In the genomic region with DNA sequence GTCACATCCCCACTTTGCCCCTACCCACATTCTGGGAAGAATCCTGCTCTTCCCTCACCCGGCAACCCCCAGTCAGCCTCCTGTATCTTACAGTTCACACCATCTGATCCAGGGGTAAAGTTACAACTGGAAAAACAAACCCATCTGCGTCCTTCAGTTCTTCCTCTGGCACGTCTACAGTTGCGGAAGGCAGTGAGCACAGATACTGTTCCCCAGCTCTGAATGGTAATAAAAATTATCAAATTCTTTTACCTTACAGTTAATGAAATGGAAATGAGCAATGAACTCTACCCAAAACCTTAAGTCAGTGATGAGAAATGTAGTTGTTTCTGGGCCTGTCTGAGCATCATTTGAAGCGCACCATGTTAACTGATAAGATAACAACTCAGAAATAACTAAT, we compare ENCODE assay signal across 9 mouse cellular contexts. TPM values are rescaled to one million over a fixed set of nuclear protein-coding genes. Genes with fewer than 3 reads are reported as not detected.
DNase-seq lines count a peak whose midpoint lies in the region; ATAC-seq and TF ChIP-seq lines count a peak whose summit lies in the region.
"Had no signal": no experiment of that assay in that cellular context is flagged by ENCODE, and none has a peak within 500 bp of the region (broad histone marks: within the 10 kb centered on the region; RNA-seq: fewer than 3 reads in every experiment).

No protein-coding gene starts in this region.

- H3K27ac ChIP-seq in liver, adult 2 months (replicated peaks; ENCODE audit: insufficient read depth, low read depth, low read length) = peak overlapping the region; percentile 78
- H3K27ac ChIP-seq in heart, embryonic 15.5 days = peak overlapping the region; percentile 93
- peak overlapping the region; percentile 93 for H3K27ac ChIP-seq in liver, embryonic 15.5 days (replicated peaks)

- ATAC-seq in heart, embryonic 15.5 days (replicated peaks; ENCODE audit: insufficient number of reproducible peaks, insufficient read depth, low FRiP score, low read depth) = no peak
- no peak for ATAC-seq in liver, embryonic 15.5 days (ENCODE audit: insufficient read depth)

- no peak overlapping the region for H3K4me3 ChIP-seq in liver, adult 2 months (ENCODE audit: insufficient read depth, low read depth, low read length)
- no peak overlapping the region for H3K4me3 ChIP-seq in heart, embryonic 15.5 days
- peak overlapping the region; percentile 27; the same call in 1 of the 2 replicates for H3K4me3 ChIP-seq in liver, embryonic 15.5 days (replicated peaks)

- DNase-seq in liver, adult 2 months (ENCODE audit: extremely low read depth, low read depth, low spot score) = peak; percentile 33
- DNase-seq in liver = no peak
- peak; percentile 53 for DNase-seq in brain, embryonic 14.5 days (ENCODE audit: low read depth)
- no peak for DNase-seq in layer of hippocampus, adult 8-10 months (ENCODE audit: low spot score in 2 of 2)
- DNase-seq in yolk sac, embryonic 10.5 days (ENCODE audit: low spot score) = no peak
- no peak for DNase-seq in left cerebral cortex, postnatal 4 days

- 54% methylated on average over 5 of the region's 5 CpGs for WGBS in liver, adult 2 months
- WGBS in heart, embryonic 15.5 days = 38% methylated on average over 5 of the region's 5 CpGs
- WGBS in liver, embryonic 15.5 days (ENCODE audit: insufficient replicate concordance) = 34% methylated on average over 5 of the region's 5 CpGs

- H3K4me2 ChIP-seq in heart, embryonic 15.5 days = no peak overlapping the region
- H3K4me2 ChIP-seq in liver, embryonic 15.5 days = peak overlapping the region; percentile 56

- TF ChIP-seq POLR2A in liver, adult 2 months (IDR thresholded peaks at IDR 0.05; ENCODE audit: extremely low read depth, insufficient read depth, low read length) = no peak
- TF ChIP-seq POLR2A in brain, embryonic 14.5 days (IDR thresholded peaks at IDR 0.05; ENCODE audit: borderline replicate concordance, extremely low read depth, insufficient read depth, insufficient read length, poor library complexity, severe bottlenecking) = no peak

- peaks cover 33% of the 10 kb centered on the region for H3K4me1 ChIP-seq in liver, adult 2 months (ENCODE audit: control insufficient read depth, insufficient read depth, low read length)
- peaks cover 61% of the 10 kb centered on the region for H3K4me1 ChIP-seq in heart, embryonic 15.5 days (replicated peaks)
- H3K4me1 ChIP-seq in liver, embryonic 15.5 days (replicated peaks) = peaks cover 88% of the 10 kb centered on the region

- no peaks in the 10 kb centered on the region for H3K9me3 ChIP-seq in heart, embryonic 15.5 days (replicated peaks)
- no peaks in the 10 kb centered on the region for H3K9me3 ChIP-seq in liver, embryonic 15.5 days (replicated peaks)

- no peaks in the 10 kb centered on the region for H3K27me3 ChIP-seq in liver, adult 2 months (ENCODE audit: control insufficient read depth, insufficient read depth, low read length)
- no peaks in the 10 kb centered on the region for H3K27me3 ChIP-seq in heart, embryonic 15.5 days
- H3K27me3 ChIP-seq in liver, embryonic 15.5 days = no peaks in the 10 kb centered on the region

- intact Hi-C loops in left cerebral cortex, postnatal 4 days (cut with DNase I) = loop anchor here (5.0 kb wide), 2 partner anchors 49 to 84 kb away; no protein-coding TSS in a partner anchor

- no peak overlapping the region for H3K9ac ChIP-seq in liver, adult 2 months (ENCODE audit: low read depth, low read length)
- H3K9ac ChIP-seq in heart, embryonic 15.5 days = no peak overlapping the region
- peak overlapping the region; percentile 36; the same call in 1 of the 2 replicates for H3K9ac ChIP-seq in liver, embryonic 15.5 days

- TF ChIP-seq CTCF in liver, adult 2 months (IDR thresholded peaks at IDR 0.05; ENCODE audit: low read depth, low read length) = no peak
- TF ChIP-seq CTCF in brain, embryonic 14.5 days (IDR thresholded peaks at IDR 0.05; ENCODE audit: borderline replicate concordance, extremely low read depth, insufficient read depth, insufficient read length) = no peak

- no peaks in the 10 kb centered on the region for H3K36me3 ChIP-seq in liver, adult 2 months (ENCODE audit: control insufficient read depth, insufficient read depth, low read length)
- no peaks in the 10 kb centered on the region for H3K36me3 ChIP-seq in heart, embryonic 15.5 days
- no peaks in the 10 kb centered on the region for H3K36me3 ChIP-seq in liver, embryonic 15.5 days (replicated peaks)

- no peaks in the 10 kb centered on the region for H3K79me2 ChIP-seq in liver, adult 2 months (ENCODE audit: control insufficient read depth, insufficient read depth, low read length)

RNA-seq across cellular contexts. Expression of a gene that starts 38.1 kb away (rescaled TPM):
- total RNA-seq in liver, adult 2 months (2014; rRNA removed) = 14.8 and 14.9 TPM in 2 replicates
- 5.1 and 5.2 TPM in 2 replicates for polyA plus RNA-seq in liver, adult 2 months (2012; rRNA removed)
- polyA plus RNA-seq in brain, embryonic 14.5 days (2012; rRNA removed) = 40.0 and 67.9 TPM in 2 replicates
- 30.3 and 32.6 TPM in 2 replicates for polyA plus RNA-seq in heart, embryonic 15.5 days (2015; fragmentation: Nextera tagmentation; extraction: Ambion mirVana)
- 14.6 and 17.7 TPM in 2 replicates for polyA plus RNA-seq in liver, embryonic 15.5 days (2015; fragmentation: Nextera tagmentation; extraction: Ambion mirVana)
- 100 to 1,000 TPM in 1 of 4 experiments, 10 to 100 TPM in 3; 90.9 to 100 (median 97.0) TPM for total RNA-seq in layer of hippocampus, adult 8-10 months (2022)
- total RNA-seq in left cerebral cortex, postnatal 4 days (2021) = 100 to 1,000 TPM; 142 TPM

RNA-seq across cellular contexts. Expression of a gene that starts 52.5 kb away (rescaled TPM):
- not detected in 2 replicates for total RNA-seq in liver, adult 2 months (2014; rRNA removed)
- polyA plus RNA-seq in liver, adult 2 months (2012; rRNA removed) = 0.07 TPM in 1 of 2 replicates, not detected in the other
- not detected in 2 replicates for polyA plus RNA-seq in brain, embryonic 14.5 days (2012; rRNA removed)
- not detected in 2 replicates for polyA plus RNA-seq in heart, embryonic 15.5 days (2015; fragmentation: Nextera tagmentation; extraction: Ambion mirVana)
- polyA plus RNA-seq in liver, embryonic 15.5 days (2015; fragmentation: Nextera tagmentation; extraction: Ambion mirVana) = 0.38 and 0.48 TPM in 2 replicates
- not detected for total RNA-seq in layer of hippocampus, adult 8-10 months (2022)
- not detected for total RNA-seq in left cerebral cortex, postnatal 4 days (2021)
- total RNA-seq: neutrophil, adult 5-6 weeks had no signal

Comparison
In these comparisons a context has a peak if more than half of its experiments do, and no peak if none do; other contexts are left out.
1. DNase-seq: peak in liver, adult 2 months (single experiment) and brain, embryonic 14.5 days (single experiment); none in liver (single experiment), layer of hippocampus, adult 8-10 months (0 of 2), yolk sac, embryonic 10.5 days (single experiment) and left cerebral cortex, postnatal 4 days (single experiment).
2. Peak in every context shown above with its lines, with median percentiles within 50 percentile points of each other: H3K27ac ChIP-seq.